Mouse (Mus musculus) embryonic fibroblast, embryonic 13.5 days (primary cell): ENCODE results near the gene Rpusd3.

Experiments
- CTCF ChIP-seq: IDR thresholded peaks from 2 replicates; pipeline ENCODE4 v1.5.1; 2011; ENCODE audit warnings: mild to moderate bottlenecking, control low read depth, low read length, moderate library complexity, borderline replicate concordance; ENCODE audit not compliant: insufficient read depth
- POLR2A ChIP-seq: IDR thresholded peaks from 2 replicates; pipeline ENCODE4 v1.6.1; 2011; ENCODE audit warnings: low read depth, mild to moderate bottlenecking, control low read depth, low read length, moderate library complexity

GRCm38 (mm10) chr6:113468512-113468911, 49.4 kb upstream of the Rpusd3 start:
- no peak for TF ChIP-seq CTCF
- TF ChIP-seq POLR2A: no peak
